Mouse (Mus musculus) right cerebral cortex, adult 2 months (tissue): ENCODE results near the gene Gtf2ird2.
A peak's percentile ranks its signal among the peaks of the same experiment; 100 is the strongest.

ENCODE experiments used
- DNase-seq, 2 experiments: peaks; one replicate each; pipeline ENCODE4 v3.0.0; 2021 to 2022; ENCODE audit warnings: low spot score in 2 of 2

Gene Gtf2ird2

GRCm38 (mm10) chr5:134183880-134184808, at the start of gene Gtf2ird2:
Gene Gtf2ird2 (plus strand): TSS chr5:134184019.
- DNase-seq, result peak; percentile 98 to 99

GRCm38 (mm10) chr5:134136022-134136421, 47.8 kb upstream of the Gtf2ird2 start:
- no peak for DNase-seq

DNA sequence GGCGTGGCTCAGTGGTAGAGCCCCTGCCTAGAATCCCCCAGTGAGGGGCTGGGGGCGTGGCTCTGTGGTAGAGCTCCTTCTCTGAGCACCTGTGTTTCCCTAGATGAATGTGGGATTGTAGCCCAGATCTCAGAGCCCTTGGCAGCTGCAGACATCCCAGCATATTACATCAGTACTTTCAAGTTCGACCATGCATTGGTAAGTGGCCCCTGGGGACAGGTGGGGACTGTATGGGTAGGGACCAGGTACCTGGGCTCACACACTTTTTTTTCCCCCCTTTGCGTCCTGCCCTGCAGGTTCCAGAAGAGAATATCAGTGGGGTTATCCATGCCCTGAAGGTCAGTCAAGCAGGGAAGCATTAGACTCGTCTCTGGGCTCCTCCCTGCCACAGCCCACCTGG, 45.9 kb upstream of the Gtf2ird2 start:
- no peak for DNase-seq

DNA sequence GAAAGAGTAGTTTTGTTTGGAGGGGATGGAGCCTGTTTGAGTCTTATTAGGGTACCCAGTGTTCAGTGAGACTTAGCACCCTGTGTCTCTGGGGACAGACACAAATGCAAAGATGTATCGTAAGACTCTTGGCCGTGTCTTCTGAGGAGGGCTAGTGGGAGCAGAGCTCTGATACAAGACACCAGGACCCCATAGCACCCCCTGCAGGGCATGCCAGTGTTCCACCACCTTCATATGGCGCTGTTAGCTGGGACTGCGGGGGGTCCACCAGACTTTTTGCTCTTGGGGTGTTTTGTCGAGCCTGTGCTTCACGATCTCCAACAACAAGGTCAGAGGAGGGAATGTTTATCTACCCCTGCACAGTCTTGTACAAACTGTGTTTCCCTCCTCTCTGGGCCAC, 44.4 kb upstream of the Gtf2ird2 start:
- no peak for DNase-seq

GRCm38 (mm10) chr5:134141236-134141635, 42.6 kb upstream of the Gtf2ird2 start:
- no peak for DNase-seq

GRCm38 (mm10) chr5:134142381-134142780, 41.4 kb upstream of the Gtf2ird2 start:
- no peak for DNase-seq

- no peak for DNase-seq
Observed at GRCm38 (mm10) chr5:134144986-134145385, 38.8 kb upstream of the Gtf2ird2 start.

GRCm38 (mm10) chr5:134147194-134147753, 36.5 kb upstream of the Gtf2ird2 start:
- DNase-seq, result no peak

GRCm38 (mm10) chr5:134148153-134148552, 35.7 kb upstream of the Gtf2ird2 start:
- DNase-seq, result no peak

- no peak for DNase-seq
Observed at GRCm38 (mm10) chr5:134151895-134152294, 31.9 kb upstream of the Gtf2ird2 start.

- no peak for DNase-seq
Observed at GRCm38 (mm10) chr5:134155916-134156466, 27.8 kb upstream of the Gtf2ird2 start.

DNA sequence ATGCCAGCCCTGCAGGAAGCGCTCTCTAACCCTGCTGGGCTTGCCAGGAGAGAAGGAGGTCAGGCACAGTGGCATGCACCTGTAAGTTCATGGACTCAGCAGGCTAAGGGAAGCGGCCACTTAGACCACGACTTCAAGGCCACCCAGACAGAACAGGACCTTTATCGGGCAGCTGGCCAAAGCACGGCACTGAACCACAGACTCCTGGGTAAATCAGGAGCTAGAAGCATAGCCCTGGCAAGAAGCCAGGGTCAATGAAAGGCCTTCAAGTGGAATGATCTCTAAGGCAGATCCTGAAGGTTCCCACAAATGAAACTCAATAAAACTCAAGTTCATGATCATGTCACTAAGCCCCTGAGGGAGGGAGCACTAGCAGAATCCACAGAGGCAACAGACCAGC, 19.1 kb upstream of the Gtf2ird2 start:
- DNase-seq, result no peak

- no peak for DNase-seq
Observed at GRCm38 (mm10) chr5:134166642-134167041, 17.2 kb upstream of the Gtf2ird2 start.

DNA sequence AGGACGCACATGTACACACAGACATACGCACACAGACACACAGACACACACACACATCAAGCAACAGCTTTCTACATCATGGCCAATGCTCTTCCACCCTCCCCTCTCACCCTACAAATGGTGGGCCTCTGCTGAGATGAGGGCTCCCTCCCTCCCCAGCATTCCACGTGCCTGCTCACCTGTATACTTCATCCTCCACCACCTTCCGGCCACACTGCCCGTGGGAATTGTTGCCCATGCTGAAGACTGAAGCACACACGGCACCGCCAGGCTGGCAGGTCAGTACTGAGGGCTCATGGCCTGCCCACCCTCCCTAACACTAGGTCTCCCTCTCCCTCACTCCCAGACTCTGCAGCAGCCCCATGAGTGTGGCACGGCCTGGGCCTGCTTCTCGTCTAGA, 15.8 kb upstream of the Gtf2ird2 start:
- DNase-seq, result no peak

DNA sequence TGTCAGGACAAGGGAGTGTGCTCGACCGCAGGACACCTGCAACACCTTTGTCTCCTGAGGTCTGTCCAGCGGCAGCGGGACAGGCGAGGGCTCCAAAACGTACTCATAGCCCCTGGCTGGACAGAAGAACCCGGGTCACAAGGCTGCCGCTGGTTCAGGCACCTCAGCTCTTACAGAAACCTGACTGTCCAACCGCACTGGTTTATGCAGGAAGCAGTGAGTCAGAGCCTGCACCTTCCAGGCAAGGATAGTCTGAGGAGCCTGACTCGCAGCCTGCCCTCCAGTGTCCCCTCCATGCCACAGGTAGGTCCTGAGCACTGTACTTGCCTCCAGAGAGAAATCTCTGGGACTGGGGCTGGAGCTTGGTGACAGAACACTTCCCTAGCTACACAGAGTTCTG, 14.6 kb upstream of the Gtf2ird2 start:
- DNase-seq, result no peak

DNA sequence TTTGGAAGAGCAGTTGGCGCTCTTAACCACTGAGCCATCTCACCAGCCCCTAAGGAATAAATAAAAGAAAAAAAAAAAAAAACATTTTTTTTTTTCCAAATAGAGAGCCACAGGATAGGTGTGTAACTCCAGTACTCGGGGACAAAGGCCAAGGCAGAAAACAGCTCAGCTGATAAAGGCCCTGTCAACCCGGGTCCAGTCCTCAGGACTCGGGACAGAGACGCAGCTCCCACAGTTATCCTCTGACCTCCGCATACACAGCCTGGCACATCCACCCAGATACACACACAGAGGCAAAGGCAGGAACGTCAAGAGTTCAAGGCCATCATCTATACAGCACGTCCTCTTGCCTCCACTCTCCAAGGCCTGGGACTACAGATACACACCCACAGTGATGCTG, 13.7 kb upstream of the Gtf2ird2 start:
- no peak for DNase-seq

DNA sequence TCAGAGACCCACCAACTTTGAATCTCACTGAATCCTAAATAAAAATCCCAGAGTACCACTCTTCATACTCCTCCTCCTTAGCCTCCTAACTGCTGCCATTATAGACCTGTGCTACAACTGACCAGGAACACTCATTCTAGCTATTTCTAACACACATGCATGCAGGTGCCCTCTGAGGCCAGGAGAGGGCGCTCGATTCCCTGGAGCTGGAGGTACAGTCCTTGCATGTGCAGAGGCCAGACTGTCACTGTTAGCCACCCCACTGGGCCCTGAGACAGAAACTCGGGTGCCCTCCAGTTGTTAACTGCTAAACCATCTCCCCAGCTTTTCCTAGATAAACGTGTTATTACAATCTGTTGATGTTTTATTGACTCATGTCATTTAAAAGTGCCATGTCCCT, 10.6 kb upstream of the Gtf2ird2 start:
- DNase-seq, result no peak

GRCm38 (mm10) chr5:134175696-134176095, 8.1 kb upstream of the Gtf2ird2 start:
- no peak for DNase-seq

- DNase-seq, result peak; percentile 87 to 88
Observed at GRCm38 (mm10) chr5:134176169-134176881, 7.5 kb upstream of the Gtf2ird2 start, which contains the start of gene Rcc1l. Gene Rcc1l (minus strand): TSS chr5:134176774.

DNA sequence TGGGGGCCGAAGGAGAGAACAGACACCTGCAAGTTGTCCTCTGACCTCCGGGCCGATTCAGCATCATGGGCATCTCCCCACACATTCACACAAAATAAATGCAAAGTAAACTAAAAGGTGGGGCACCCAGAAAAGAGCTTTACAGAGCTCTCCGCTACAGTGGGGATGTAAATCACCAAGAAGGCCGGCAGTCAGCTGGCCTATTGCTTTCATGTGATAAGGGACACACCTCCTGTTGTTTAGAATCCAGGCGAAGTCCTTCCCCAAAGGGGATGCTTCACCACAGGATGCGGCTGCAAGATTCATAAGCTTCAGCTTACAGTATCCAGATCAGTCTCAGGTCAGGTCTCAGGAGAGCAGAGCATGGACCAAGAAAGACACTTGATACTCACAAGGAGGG, 5.3 kb upstream of the Gtf2ird2 start:
- DNase-seq, result no peak

DNA sequence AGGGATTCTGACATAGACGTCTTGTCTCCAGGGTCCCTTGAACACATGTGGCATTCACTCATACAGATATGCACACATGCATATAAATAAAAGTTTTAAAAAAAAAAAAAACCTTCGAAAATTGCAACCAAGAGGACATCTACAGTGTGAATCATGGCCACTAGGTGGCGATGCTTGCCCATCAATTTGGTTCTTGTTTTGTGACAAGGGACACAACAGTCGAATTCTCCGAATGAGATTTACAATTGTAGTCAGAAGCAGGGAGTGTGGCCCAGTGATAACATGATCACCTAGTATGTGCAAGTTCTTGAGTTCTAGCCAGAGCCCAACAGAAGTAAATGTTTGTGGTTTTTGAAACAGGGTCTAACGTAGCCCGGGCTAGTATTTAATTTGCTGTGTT, 3.9 kb upstream of the Gtf2ird2 start:
- peak; percentile 91 to 94 for DNase-seq

DNA sequence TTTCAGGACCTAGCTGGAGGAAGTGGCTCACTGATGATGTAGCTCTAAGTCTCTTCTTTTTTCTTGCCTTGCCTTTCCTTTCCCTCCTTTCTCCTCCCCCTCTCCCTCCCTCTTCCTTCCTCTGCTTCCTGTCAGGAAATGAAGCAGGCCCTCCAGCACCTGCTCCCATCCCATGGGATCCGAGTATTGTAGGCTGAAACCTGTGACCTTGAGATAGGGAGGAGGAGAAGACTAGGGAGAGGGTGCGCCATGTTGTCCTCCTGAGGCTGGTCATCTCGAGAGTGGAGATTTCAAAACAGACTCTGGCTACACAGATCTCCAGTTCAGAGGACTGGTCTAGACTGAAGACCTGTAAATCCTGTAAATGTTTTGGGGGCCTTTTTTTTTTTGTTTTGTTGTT, 1.6 kb upstream of the Gtf2ird2 start:
- DNase-seq, result no peak
